Mouse (Mus musculus) CD4-positive helper T cell, adult 2 months (primary cell): ENCODE measurements around the gene Tdpoz2.
A peak's percentile ranks its signal among the peaks of the same experiment; 100 is the strongest.
"Not testable (repeated sequence)": the region's sequence is repeated elsewhere in the genome, so short reads cannot be mapped to it uniquely, and the experiment has no call there.

Source experiments
- DNase-seq: peaks from one replicate; pipeline ENCODE4 v3.0.0-alpha.2; 2012; ENCODE audit warnings: low read depth, missing footprints, low spot score

Tdpoz2 gene

DNA sequence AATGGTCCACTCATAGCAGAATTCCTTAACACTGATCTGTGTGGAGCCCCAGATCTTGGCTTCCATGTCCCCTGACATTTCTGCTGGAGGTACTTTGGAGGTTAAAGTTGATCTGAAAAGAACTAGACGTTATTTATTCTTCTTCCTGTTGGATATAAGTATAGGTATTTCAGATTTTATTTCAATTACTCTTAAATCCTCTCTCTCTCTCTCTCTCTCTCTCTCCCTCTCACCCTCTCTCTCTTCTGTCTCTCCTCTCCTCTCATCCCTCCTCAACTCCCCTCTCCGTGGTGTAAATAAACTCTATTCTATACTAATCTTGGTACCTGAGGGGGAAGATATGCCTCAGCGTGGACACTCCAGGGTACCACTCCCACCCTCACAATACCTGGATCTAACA, at the start of gene Tdpoz2:
Gene Tdpoz2, minus strand, starts transcription at position 101 of the 400 bp plus-strand sequence.
- DNase-seq, result no peak

- DNase-seq, result not testable (repeated sequence)
Measured at GRCm38 (mm10) chr3:93692970-93693369, 40.5 kb upstream of the Tdpoz2 start, which contains the start of gene Gm37596. Gene Gm37596 (minus strand): TSS chr3:93693070.

GRCm38 (mm10) chr3:93676210-93676609, 23.7 kb upstream of the Tdpoz2 start, which contains the start of gene Tdpoz1:
Gene Tdpoz1 (minus strand): TSS chr3:93676310.
- DNase-seq, result not testable (repeated sequence)

DNA sequence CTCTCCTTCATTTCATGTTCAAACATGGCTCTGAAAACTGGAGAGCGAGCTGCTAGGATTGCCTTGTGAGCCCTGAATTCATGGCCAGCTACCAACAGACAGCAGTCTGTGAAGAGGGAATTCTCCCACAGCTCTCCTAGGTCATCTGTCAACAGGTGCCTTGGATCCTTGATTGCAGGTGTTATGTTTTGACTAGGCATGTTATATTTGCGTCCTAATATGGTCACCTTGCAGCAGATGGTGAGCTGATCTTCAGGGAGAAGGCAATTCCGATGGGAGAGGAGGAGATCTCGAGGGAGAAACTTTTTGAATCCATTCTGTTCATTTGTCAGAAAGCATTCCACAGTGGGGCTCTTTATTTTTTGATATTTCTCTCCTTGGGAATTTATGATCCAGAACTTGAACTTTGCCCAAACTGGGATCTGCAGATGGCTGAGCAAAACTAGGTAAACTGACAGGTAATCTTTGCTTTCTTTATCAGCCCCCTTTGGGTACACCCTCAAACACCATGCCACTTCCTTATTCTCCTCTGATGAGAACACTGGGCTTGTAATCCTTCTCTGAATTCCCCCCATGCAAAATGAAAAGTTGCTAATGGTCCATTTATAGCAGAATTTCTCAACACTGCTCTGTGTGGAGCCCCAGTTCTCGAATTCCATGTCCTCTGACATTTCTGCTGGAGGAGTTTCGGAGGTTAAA, 18.5 kb upstream of the Tdpoz2 start:
- DNase-seq, result not testable (repeated sequence)

DNA sequence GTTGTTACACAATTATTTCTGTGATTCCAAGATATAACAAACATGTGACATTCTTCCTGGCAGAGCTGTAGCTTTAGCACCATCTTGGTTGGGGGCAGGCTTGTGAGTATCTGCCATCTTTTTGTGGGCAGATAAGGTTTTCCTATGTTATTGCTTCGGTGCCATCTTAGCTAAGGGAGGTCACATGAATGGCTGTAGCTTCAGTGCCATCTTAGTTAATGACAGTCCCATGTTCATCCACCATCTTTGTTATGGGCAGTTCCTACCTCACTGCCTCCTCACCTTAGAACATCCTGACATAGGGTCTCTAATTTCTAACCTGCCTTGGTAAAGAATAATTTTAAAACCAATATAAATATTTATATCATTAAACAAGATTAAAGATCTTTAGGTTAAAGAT, 1.8 kb upstream of the Tdpoz2 start:
- no peak for DNase-seq

- DNase-seq, result peak; percentile 12
Measured at GRCm38 (mm10) chr3:93630917-93631714, 21.4 kb downstream of the Tdpoz2 start.

DNA sequence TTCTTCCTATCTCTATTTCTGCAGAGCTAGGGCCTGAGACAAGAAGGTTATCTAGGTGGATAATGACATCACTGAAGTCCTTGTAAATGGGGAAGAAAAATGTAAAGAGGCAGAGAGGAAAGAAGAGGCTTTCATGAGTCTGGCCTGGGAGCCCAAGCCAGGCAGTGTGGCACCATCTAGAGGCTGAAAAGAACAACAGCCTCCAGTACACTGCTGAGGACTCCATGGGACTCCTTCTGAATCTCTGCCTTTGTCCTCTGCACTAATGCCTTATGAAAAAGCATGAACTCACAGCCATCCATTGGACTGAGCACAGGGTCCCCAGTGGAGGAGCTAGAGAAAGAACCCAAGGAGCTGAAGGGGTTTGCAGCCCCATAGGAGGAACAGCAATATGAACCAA, 43.5 kb downstream of the Tdpoz2 start:
- peak; percentile 52 for DNase-seq

- no peak for DNase-seq
Measured at GRCm38 (mm10) chr3:93601903-93602302, 50.6 kb downstream of the Tdpoz2 start.
